Mouse (Mus musculus) embryonic facial prominence, embryonic 12.5 days (tissue): ENCODE measurements around the gene Rps27rt. TPM values are rescaled to one million over a fixed set of nuclear protein-coding genes. Genes with fewer than 3 reads are reported as not detected.

Experiments used
- ATAC-seq: fragments of 200-750 bp; cut with Nextera tagmentation; 2 replicates; pipeline ENCODE4 v1.8.0; 2017; ENCODE audit not compliant: insufficient number of reproducible peaks, insufficient read depth, low FRiP score, low TSS enrichment
- H3K27ac ChIP-seq: fragments of 300-500 bp; sonication (generic); 2 replicates; pipeline ENCODE4 v1.5.1; 2016; ENCODE audit warnings: mild to moderate bottlenecking
- H3K27me3 ChIP-seq: fragments of 300-500 bp; sonication (generic); 2 replicates; pipeline ENCODE4 v1.6.1; 2016; ENCODE audit warnings: mild to moderate bottlenecking, moderate library complexity
- H3K36me3 ChIP-seq: fragments of 300-500 bp; sonication (generic); 2 replicates; pipeline ENCODE4 v1.6.1; 2016; ENCODE audit warnings: mild to moderate bottlenecking
- H3K4me1 ChIP-seq: fragments of 300-500 bp; sonication (generic); 2 replicates; pipeline ENCODE4 v1.6.1; 2016
- H3K4me2 ChIP-seq: fragments of 300-500 bp; sonication (generic); replicated peaks from 2 replicates; pipeline ENCODE4 v1.6.1; 2016; ENCODE audit warnings: mild to moderate bottlenecking, moderate library complexity
- H3K4me3 ChIP-seq: fragments of 300-500 bp; sonication (generic); 2 replicates; pipeline ENCODE4 v1.5.1; 2016; ENCODE audit warnings: mild to moderate bottlenecking
- H3K9ac ChIP-seq: fragments of 300-500 bp; sonication (generic); 2 replicates; pipeline ENCODE4 v1.6.1; 2016; ENCODE audit warnings: mild to moderate bottlenecking, moderate library complexity
- H3K9me3 ChIP-seq: fragments of 300-500 bp; sonication (generic); 2 replicates; pipeline ENCODE4 v1.6.1; 2016; ENCODE audit warnings: mild to moderate bottlenecking, moderate library complexity
- WGBS: fragments of 180-500 bp; shearing (Covaris S2); methylation state at CpG from one replicate; pipeline ENCODE4 v1.1.7; 2016; 5-methylcytosine and 5-hydroxymethylcytosine counted together
- polyA plus RNA-seq: library from polyadenylated mRNA; unstranded; fragments of >200 nt; fragmentation: Nextera tagmentation; extraction: Ambion mirVana; gene quantifications from 2 replicates; pipeline ENCODE4 v1.2.1, GENCODE M21; 2016

Rps27rt gene
- polyA plus RNA-seq, 1 experiment from 2014 or later, result 394 TPM

GRCm38 (mm10) chr9:114944642-114945041 lies 37.9 kb downstream of the Rps27rt start:
- no peaks in the 10 kb centered on the region for H3K9me3 ChIP-seq
- H3K9ac ChIP-seq, result no peak overlapping the region
- no peaks in the 10 kb centered on the region for H3K36me3 ChIP-seq
- ATAC-seq, result no peak
- H3K27ac ChIP-seq, result no peak overlapping the region
- H3K27me3 ChIP-seq, result no peaks in the 10 kb centered on the region
- no peak overlapping the region for H3K4me2 ChIP-seq
- H3K4me1 ChIP-seq, result no peaks in the 10 kb centered on the region
- no peak overlapping the region for H3K4me3 ChIP-seq
- 69% methylated on average over 3 of the region's 3 CpGs for WGBS

DNA sequence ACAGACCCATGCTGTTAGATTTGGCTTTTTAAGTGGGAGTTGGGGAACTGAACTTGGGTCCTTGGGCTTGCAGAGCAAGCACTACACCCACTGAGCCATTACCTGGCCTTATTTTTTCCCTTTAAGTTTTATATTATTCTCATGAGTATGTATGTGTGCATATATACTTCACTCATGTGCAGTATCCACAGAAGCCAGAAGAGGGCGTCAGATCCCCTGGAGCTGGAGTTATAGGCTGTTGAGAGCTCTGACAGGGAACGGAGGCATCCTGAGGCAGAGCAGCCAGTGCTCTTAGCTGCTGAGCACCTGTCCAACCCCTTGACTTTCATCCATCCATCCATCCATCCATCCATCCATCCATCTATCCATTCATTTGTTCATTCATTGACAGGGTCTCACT lies 45.9 kb downstream of the Rps27rt start:
- ATAC-seq, result no peak
- Histone ChIP-seq H3K9ac (no peak overlapping the region), H3K4me2 (no peak overlapping the region), H3K4me1 (peaks cover 13% of the 10 kb centered on the region; the same call in 1 of the 2 replicates), H3K27ac (no peak overlapping the region), H3K4me3 (no peak overlapping the region), H3K9me3 (no peaks in the 10 kb centered on the region), H3K27me3 (no peaks in the 10 kb centered on the region), H3K36me3 (no peaks in the 10 kb centered on the region)
- 76% methylated on average over 2 of the region's 2 CpGs for WGBS

DNA sequence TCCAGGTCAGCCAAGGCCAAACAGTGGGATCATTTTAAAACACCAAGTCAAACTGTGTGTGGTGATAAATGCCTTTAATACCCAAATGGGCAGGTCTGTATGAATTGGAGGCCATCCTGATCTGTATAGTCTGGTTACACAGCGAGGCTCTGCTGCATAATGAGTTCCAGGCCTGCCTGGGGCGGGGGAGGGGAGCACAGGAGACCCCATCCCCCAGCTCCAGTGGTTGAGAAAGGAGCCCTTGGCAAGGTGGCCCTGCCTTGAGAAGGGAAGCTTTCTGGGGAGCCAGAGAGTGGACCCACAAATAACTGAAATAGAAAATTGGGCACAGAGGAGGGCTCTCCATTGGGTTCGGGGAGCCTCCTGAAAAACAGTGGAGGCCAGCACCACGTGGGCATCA lies 47.2 kb downstream of the Rps27rt start:
- 70% methylated on average over 4 of the region's 4 CpGs for WGBS
- Histone ChIP-seq H3K4me2 (no peak overlapping the region), H3K27ac (no peak overlapping the region), H3K9me3 (no peaks in the 10 kb centered on the region), H3K4me3 (no peak overlapping the region), H3K4me1 (peaks cover 13% of the 10 kb centered on the region; the same call in 1 of the 2 replicates), H3K27me3 (no peaks in the 10 kb centered on the region), H3K36me3 (no peaks in the 10 kb centered on the region), H3K9ac (no peak overlapping the region)
- ATAC-seq, result no peak

DNA sequence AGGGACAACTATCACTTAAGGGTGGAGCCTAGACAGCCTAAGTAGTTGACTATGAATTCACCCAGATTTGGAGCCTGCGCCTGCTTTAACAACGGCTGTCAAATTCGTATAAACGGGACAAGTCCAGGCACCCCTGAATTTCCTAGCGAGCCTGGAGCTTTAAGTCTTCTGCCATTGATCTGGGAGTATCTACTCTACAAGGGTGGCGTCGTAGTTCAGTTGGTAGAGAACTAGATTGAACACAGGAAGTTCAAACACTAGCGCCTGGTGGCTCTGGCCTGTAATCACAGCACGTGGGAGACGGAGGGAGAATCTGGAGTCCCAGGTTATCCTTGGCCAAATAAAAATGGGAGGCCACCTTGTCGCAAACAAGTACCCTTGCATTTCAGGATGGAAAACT lies 48.3 kb downstream of the Rps27rt start:
- H3K4me1 ChIP-seq, result peaks cover 13% of the 10 kb centered on the region; the same call in 1 of the 2 replicates
- ATAC-seq, result 0 out of 2 replicates have a peak, but pooled peaks have one; percentile 0
- no peak overlapping the region for H3K27ac ChIP-seq
- H3K4me2 ChIP-seq, result peak overlapping the region; percentile 98
- H3K9me3 ChIP-seq, result no peaks in the 10 kb centered on the region
- H3K36me3 ChIP-seq, result no peaks in the 10 kb centered on the region
- H3K4me3 ChIP-seq, result peak overlapping the region; percentile 74
- 58% methylated on average over 11 of the region's 11 CpGs for WGBS
- no peaks in the 10 kb centered on the region for H3K27me3 ChIP-seq
- no peak overlapping the region for H3K9ac ChIP-seq

GRCm38 (mm10) chr9:114933723-114934171 lies 48.8 kb downstream of the Rps27rt start, which contains the start of gene Gpd1l:
TSS of gene Gpd1l (minus strand) at chr9:114933987.
- WGBS, result under 1% methylated on average over 30 of the region's 30 CpGs
- Histone ChIP-seq H3K4me2 (peak within 1 kb of the TSS; percentile 98), H3K9ac (peak within 1 kb of the TSS; percentile 77), H3K27me3 (no peaks in the 10 kb centered on the region), H3K27ac (peak within 1 kb of the TSS; percentile 67), H3K9me3 (no peaks in the 10 kb centered on the region), H3K4me1 (peaks cover 13% of the 10 kb centered on the region; the same call in 1 of the 2 replicates), H3K36me3 (no peaks in the 10 kb centered on the region), H3K4me3 (peak within 1 kb of the TSS; percentile 74)
- peak; percentile 97 for ATAC-seq

- Histone ChIP-seq H3K9ac (peak overlapping the region; percentile 77), H3K27me3 (no peaks in the 10 kb centered on the region), H3K4me1 (peaks cover 13% of the 10 kb centered on the region; the same call in 1 of the 2 replicates), H3K4me2 (peak overlapping the region; percentile 98), H3K36me3 (no peaks in the 10 kb centered on the region), H3K9me3 (no peaks in the 10 kb centered on the region), H3K27ac (peak overlapping the region; percentile 67), H3K4me3 (peak overlapping the region; percentile 74)
- peak; percentile 39; the same call in 1 of the 2 replicates for ATAC-seq
- under 1% methylated on average over 50 of the region's 50 CpGs for WGBS
Observed at GRCm38 (mm10) chr9:114933037-114933722, 49.4 kb downstream of the Rps27rt start.

- no peak for ATAC-seq
- Histone ChIP-seq H3K4me1 (peaks cover 13% of the 10 kb centered on the region; the same call in 1 of the 2 replicates), H3K4me2 (peak overlapping the region; percentile 98), H3K36me3 (no peaks in the 10 kb centered on the region), H3K4me3 (peak overlapping the region; percentile 74), H3K9ac (no peak overlapping the region; the same call in 1 of the 2 replicates), H3K9me3 (no peaks in the 10 kb centered on the region), H3K27ac (no peak overlapping the region), H3K27me3 (no peaks in the 10 kb centered on the region)
- 21% methylated on average over 13 of the region's 13 CpGs for WGBS
Observed at GRCm38 (mm10) chr9:114932607-114933006, 49.9 kb downstream of the Rps27rt start.

Other genes starting within 250 kb of the Rps27rt start
- 79.6 and 82.0 TPM in 2 replicates for gene Cmtm7, start 200.9 kb downstream of the Rps27rt start, polyA plus RNA-seq
- 14.2 and 18.6 TPM in 2 replicates for gene Cmtm8, start 138.6 kb downstream of the Rps27rt start, polyA plus RNA-seq
- 9.5 TPM in 2 replicates for gene Gpd1l, start 48.8 kb downstream of the Rps27rt start, polyA plus RNA-seq
- gene Osbpl10, start 4.2 kb downstream of the Rps27rt start, polyA plus RNA-seq, result 2.9 TPM in 2 replicates